Mouse (Mus musculus) adipocyte (in vitro differentiated cells): ENCODE data around the gene Zfp664.

Source experiments
- DNase-seq: peaks from one replicate; pipeline ENCODE4 v3.0.0-alpha.2; 2016; ENCODE audit warnings: low spot score

Zfp664 gene

DNA sequence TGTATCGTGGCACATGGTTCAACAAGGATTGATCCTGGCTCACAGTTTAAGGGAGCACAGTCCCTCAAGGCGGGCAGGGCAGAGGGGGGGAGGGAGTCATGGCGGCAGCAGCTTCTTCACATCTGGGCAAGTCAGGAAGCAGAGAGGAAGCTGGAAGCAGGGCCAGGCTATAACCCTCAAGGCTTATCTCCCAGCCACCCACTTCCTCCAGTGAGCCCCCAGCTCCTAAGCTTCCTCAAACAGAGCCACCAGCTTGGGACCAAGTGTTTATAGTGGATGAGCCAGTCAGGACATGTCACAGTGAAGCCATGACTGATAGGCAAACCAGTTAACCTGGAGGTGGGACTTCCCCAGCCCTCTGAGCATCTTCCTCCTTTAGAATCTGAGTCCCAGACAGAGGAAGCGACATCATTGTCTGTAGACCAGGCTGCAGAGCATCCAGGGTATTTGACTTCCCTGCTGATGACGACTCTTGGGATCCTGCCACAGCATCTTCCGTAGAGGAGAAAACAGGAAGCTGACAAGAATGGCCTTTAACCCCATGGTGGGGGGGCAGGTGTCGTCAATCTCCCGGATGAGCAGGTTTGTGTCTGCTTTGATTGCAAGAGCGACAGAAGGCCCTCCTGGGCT is 67.0 kb downstream of the Zfp664 start:
- DNase-seq = no peak

DNA sequence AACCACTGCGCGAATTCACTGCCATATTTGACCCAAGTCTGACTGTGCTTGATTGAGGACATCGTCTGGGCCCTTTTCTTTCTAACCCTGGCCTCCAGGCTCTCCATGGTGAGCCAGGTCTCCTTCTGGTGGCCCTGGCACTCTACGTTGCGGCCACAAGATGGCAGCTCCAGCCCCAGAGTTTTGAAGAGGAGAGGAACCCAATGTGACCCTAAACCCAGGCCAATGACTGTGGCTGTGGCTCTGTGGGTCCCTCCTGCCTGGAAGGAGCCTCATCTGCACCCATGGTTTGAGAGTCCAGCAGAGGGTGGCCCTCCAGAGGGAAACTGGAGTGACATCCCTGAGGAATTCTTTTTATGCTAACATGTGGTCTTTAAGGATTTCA is 67.6 kb downstream of the Zfp664 start:
- DNase-seq = peak; percentile 77

DNA sequence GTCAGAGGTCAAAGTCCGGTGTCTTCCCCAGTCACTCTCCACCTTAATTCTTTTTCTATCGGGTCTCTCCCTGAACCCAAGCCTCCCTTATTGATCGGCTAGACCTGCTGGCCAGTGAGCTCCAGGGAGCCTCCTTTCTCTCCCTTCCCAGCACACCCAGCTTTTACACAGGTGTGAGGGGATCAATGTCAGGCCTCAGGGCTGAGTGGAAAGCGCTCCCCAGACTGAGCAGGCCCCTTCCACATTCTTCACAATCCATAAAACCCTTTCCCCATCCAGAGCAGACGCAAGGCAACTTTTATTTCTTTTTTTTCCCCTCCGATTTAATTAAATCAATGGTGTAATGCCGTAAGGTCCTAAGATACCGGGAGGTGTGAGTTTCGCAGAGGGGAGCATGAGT is 68.1 kb downstream of the Zfp664 start:
- DNase-seq = no peak

DNA sequence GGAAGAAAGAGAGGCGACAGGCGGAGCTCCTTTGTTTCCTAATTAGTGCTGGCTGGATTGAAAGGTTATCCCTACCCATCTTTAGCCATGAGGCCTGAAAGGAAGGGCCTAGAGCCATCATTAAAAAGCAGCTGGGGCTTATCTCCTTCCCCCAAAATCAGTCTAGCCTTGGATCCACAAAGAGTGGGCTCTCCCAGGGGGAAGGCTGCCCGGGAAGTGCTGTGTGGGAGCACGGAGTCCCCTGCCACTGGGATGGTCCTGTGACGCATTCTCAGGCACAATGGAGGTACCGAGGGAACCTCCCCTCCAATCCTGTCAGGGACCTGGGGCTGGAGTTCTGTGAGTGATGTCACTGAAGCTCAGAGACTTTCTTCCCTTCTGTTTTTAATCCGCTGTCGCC is 68.6 kb downstream of the Zfp664 start:
- no peak for DNase-seq

DNA sequence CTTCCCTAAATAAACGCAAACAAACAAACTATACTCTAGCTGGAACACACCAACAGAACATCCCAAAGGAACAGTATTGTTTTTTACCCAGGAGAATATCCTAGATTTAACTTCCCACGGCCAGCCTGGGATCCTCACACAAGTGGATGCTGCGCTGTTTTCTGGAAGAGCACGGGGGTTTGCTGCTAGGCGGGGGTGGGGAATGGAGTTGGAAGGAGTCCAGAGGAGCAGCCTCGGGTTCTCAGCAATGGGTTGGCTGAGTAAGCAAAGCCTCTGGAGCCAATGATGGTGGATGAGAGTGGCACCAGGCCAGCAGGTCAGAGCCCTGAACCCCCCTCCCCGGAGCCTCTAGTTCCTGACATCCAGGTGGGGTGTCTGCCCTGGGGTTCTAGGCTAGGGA is 72.1 kb downstream of the Zfp664 start:
- no peak for DNase-seq

DNA sequence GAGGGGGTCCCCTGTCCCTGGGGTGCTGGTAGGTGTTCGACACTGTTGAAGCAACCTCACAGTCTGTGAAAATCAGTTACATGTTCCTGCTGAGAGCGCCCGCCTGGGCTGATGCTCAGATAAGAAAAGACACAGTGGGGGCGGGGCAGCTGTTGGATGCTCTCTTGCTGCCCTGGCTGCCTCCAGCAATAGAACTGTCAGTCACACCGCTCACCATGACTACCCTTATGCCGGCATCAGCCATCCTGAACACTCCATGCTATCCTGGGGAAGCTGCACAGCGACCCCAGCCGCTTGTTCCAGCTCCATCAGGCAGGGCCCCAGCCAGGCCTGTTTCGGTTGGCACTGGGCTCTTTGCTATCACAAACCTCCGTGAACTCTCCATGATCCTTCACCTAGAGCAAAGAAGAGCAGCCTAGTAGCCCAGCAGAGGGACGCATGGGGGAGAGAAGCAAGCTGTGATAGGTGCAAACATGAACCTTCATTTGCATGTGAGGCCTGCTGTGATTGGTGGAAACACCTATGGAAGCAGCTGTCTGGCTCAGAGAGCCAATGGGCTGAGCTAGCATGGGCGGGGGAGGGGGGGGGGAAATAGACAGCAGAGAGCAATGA is 80.8 kb downstream of the Zfp664 start:
- DNase-seq = no peak

DNA sequence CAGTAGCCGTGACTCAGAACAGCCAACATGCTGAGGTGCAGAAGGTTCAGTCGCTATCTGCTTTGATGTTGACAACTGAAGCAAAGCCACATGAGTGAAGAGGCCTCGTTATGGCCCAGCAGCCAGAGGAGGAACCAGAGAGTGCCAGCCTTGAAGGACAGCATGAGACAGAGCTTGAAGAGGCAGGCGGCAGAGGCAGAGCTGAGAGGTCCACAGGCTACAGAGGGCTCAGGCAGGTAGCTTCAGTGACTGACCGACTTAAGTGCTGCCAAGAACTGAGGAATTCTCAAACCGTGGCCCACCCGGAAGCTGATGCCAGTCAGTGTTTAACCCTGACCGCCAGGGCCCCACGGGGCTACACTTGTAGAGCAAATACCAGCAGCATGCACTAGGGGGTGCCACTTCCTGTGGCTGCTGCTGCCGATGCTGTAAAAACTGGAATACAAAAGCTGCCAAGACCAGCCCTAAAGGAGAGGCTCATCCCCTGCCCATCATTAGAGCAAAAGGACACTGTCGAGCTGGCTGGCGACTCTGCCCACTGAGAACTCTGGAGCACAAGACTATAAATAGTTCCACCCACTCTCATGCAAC is 81.4 kb downstream of the Zfp664 start:
- peak; percentile 29 for DNase-seq

DNA sequence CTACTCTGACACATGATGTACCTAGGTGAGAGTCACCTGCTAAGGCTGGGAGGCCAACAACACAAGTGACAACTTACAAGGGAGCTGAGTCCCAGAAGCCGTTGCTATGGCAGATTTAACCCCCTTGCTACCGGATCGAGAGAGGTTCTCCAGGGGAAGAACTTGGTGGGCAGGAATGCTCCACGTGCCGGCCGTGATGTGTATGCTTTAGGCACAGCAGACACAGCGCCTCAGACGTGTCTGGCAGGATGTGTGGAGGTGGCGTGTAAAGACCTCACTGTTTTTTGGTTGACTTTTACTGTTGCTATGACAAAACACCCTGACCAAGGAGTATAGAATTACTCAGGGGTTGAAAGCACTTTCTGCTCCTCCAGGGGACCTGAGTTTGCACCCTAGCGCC is 81.9 kb downstream of the Zfp664 start:
- DNase-seq = no peak

DNA sequence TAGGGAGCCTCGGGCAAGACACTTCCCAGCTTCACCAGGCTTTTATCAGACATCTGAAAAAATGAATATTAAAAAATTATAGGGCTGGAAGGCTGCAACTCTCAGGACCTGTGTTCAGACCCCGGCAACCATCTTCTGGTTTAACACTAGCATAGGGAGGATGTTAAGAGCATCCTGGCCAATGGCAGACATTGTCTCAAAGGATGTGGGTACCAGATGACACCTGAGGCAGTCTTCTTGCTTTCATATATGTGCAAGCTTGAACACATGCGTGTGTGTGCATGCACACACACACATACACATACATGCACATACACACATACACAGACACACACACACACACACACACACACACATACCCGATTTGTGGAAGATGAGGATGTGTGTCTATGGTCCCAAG is 82.6 kb downstream of the Zfp664 start:
- no peak for DNase-seq

DNA sequence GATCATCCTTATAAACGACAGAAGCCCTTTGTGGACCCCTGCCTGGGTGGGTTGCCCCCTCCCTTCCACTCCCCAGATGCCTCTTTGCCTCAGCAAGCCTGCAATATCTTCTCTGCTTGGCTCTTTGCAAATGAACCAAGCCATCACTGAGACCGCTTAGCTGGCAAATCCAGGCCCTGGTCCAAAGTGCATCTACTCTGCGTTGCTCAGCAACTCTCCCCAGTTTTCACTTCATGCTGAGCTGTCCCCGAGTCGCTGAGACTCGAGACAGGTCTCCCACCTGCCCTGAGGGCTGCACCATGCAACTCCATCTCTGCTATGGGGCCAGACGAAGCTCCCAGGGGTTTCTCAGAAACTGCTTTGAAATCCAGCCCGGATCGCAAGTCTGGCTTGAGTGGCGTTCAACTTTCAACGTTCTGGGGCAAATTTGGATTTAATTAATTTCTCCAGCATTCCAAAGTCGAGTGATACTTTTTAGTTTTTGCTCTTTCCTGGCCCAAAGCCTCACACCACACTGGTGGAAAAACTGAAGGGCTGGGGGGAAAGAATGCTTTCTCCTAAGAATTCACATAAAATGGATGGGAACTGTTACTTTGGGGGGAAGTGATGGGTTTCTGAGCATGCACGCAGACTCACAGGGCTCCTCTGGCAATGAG is 88.3 kb downstream of the Zfp664 start:
- DNase-seq = no peak

DNA sequence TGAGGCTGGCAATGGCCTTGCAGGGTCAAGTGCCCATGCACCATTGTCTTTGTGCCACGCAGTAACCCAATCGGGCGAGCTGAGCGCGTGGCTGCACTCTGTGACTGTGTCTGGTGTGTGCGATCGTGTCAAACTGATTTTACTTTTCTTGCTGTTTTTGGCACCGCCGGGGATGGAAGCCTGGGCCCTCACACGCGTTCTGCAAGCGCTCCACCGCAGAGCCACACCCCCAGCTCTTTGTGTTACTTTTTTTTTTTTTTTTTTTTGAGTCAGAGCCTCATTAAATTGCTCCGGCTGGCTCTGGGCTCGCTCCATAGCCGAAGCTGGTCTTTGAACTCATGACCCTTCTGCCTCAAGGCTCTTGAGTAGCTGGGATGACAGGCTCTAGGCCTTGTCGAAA is 88.8 kb downstream of the Zfp664 start:
- DNase-seq = no peak
